ENCODE assay signal across 8 mouse cellular contexts in genomic region chr4:46601844-46602423, GRCm38 (mm10). TPM values are rescaled to one million over a fixed set of nuclear protein-coding genes. Genes with fewer than 3 reads are reported as not detected.
DNase-seq lines count a peak whose midpoint lies in the region; ATAC-seq and TF ChIP-seq lines count a peak whose summit lies in the region.

TSS of gene Coro2a (minus strand) at chr4:46602202.

- H3K27ac ChIP-seq in hindbrain, embryonic 11.5 days (ENCODE audit: low read depth, low read length): no peak within 1 kb of the TSS
- no peak within 1 kb of the TSS for H3K27ac ChIP-seq in lung, postnatal 0 days (ENCODE audit: low read length)

- peak within 1 kb of the TSS; percentile 58 for H3K4me3 ChIP-seq in hindbrain, embryonic 11.5 days (ENCODE audit: low read depth, low read length)
- peak within 1 kb of the TSS; percentile 53 for H3K4me3 ChIP-seq in lung, postnatal 0 days (ENCODE audit: low read depth, low read length)

- no peaks in the 10 kb centered on the region for H3K9me3 ChIP-seq in hindbrain, embryonic 11.5 days (ENCODE audit: control insufficient read depth, low read length)
- H3K9me3 ChIP-seq in lung, postnatal 0 days (ENCODE audit: low read length): no peaks in the 10 kb centered on the region

- ATAC-seq in hindbrain, embryonic 11.5 days (ENCODE audit: low FRiP score): peak; percentile 54
- ATAC-seq in lung, postnatal 0 days: peak; percentile 78

- no peak for TF ChIP-seq EP300 in lung, postnatal 0 days (IDR thresholded peaks at IDR 0.05)

- under 1% methylated on average over 46 of the region's 66 CpGs for WGBS in hindbrain, embryonic 11.5 days
- under 1% methylated on average over 34 of the region's 66 CpGs for WGBS in lung, postnatal 0 days

- no peaks in the 10 kb centered on the region for H3K4me1 ChIP-seq in hindbrain, embryonic 11.5 days (replicated peaks; ENCODE audit: control insufficient read depth, insufficient read depth, low read length)
- peaks cover 5% of the 10 kb centered on the region; the same call in 1 of the 2 replicates for H3K4me1 ChIP-seq in lung, postnatal 0 days (ENCODE audit: insufficient read depth, low read depth, low read length)

- H3K27me3 ChIP-seq in hindbrain, embryonic 11.5 days (ENCODE audit: control insufficient read depth, insufficient read depth, low read length): peaks cover 20% of the 10 kb centered on the region
- H3K27me3 ChIP-seq in lung, postnatal 0 days (replicated peaks; ENCODE audit: insufficient read depth, low read length): peaks cover 16% of the 10 kb centered on the region

- peak; percentile 84 for DNase-seq in Muller cell, postnatal 12 days (ENCODE audit: inconsistent ontology term)
- peak; percentile 94 to 97 for DNase-seq in cerebellum, postnatal 10 days
- DNase-seq in frontal cortex, postnatal 10 days (ENCODE audit: low spot score in 2 of 2): peak; percentile 63 to 82
- peak; percentile 93 for DNase-seq in hindbrain, embryonic 11.5 days (ENCODE audit: low spot score)
- peak; percentile 93 to 94 for DNase-seq in layer of hippocampus, postnatal 10 days (ENCODE audit: low spot score in 2 of 2)
- DNase-seq in lung, postnatal 0 days (ENCODE audit: low spot score): peak; percentile 84
- peak; percentile 77 for DNase-seq in ovary, postnatal 14 days (ENCODE audit: low spot score)
- DNase-seq in thymus, postnatal 10 days (ENCODE audit: low spot score in 2 of 2): peak; percentile 52 to 87

- H3K36me3 ChIP-seq in hindbrain, embryonic 11.5 days (ENCODE audit: control insufficient read depth, insufficient read depth, low read length): no peaks in the 10 kb centered on the region
- no peaks in the 10 kb centered on the region for H3K36me3 ChIP-seq in lung, postnatal 0 days (ENCODE audit: insufficient read depth, low read length)

- peak within 1 kb of the TSS; percentile 62 for H3K9ac ChIP-seq in hindbrain, embryonic 11.5 days (ENCODE audit: low read depth, low read length)
- peak within 1 kb of the TSS; percentile 19; the same call in 1 of the 2 replicates for H3K9ac ChIP-seq in lung, postnatal 0 days (replicated peaks; ENCODE audit: low read depth)

- H3K4me2 ChIP-seq in hindbrain, embryonic 11.5 days (replicated peaks; ENCODE audit: low read depth, low read length): peak within 1 kb of the TSS; percentile 96
- peak within 1 kb of the TSS; percentile 93 for H3K4me2 ChIP-seq in lung, postnatal 0 days (replicated peaks; ENCODE audit: low read depth, low read length)

- peak; percentile 91 for TF ChIP-seq CTCF in lung, postnatal 0 days (IDR thresholded peaks at IDR 0.05)

RNA-seq across cellular contexts. Expression of gene Coro2a, which starts in this region (rescaled TPM):
- polyA plus RNA-seq in hindbrain, embryonic 11.5 days (2014; fragmentation: Nextera tagmentation; extraction: Ambion mirVana): 3.6 and 6.6 TPM in 2 replicates
- 10 to 100 TPM; 35.6 to 37.6 TPM for total RNA-seq in layer of hippocampus, postnatal 10 days (2021)
- 2.3 and 2.5 TPM in 2 replicates for polyA plus RNA-seq in lung, postnatal 0 days (2015; fragmentation: Nextera tagmentation; extraction: Ambion mirVana)
